Mouse (Mus musculus) stomach, postnatal 0 days (tissue): ENCODE measurements at regions not wholly inside any gene's neighbourhood (a gene's known extent, or its start where the extent isn't known, plus 50 kb on each side); places are given as distances from the start of the nearest gene placed in this dataset.

Source experiments
- ATAC-seq: fragments of 200-750 bp; cut with Nextera tagmentation; 2 replicates; pipeline ENCODE4 v1.8.0; 2017; ENCODE audit not compliant: low FRiP score, low TSS enrichment
- DNase-seq: peaks from one replicate; pipeline ENCODE4 v3.0.0-alpha.2; 2016; ENCODE audit warnings: low spot score
- H3K27ac ChIP-seq: fragments of 300-500 bp; sonication (generic); replicated peaks from 2 replicates; pipeline ENCODE4 v1.5.1; 2014; ENCODE audit warnings: mild to moderate bottlenecking, control low read depth
- H3K27me3 ChIP-seq: fragments of 300-500 bp; sonication (generic); 2 replicates; pipeline ENCODE4 v1.6.1; 2014; ENCODE audit warnings: low read length; ENCODE audit not compliant: control insufficient read depth, insufficient read depth
- H3K36me3 ChIP-seq: fragments of 300-500 bp; sonication (generic); 2 replicates; pipeline ENCODE4 v1.6.1; 2014; ENCODE audit warnings: low read length, mixed read lengths; ENCODE audit not compliant: control insufficient read depth, insufficient read depth
- H3K4me1 ChIP-seq: fragments of 300-500 bp; sonication (generic); replicated peaks from 2 replicates; pipeline ENCODE4 v1.6.1; 2014; ENCODE audit warnings: antibody characterized with exemption; ENCODE audit not compliant: control insufficient read depth, insufficient read depth
- H3K4me2 ChIP-seq: fragments of 300-500 bp; sonication (generic); replicated peaks from 2 replicates; pipeline ENCODE4 v1.6.1; 2014; ENCODE audit warnings: low read depth, mild to moderate bottlenecking, control low read depth, moderate library complexity
- H3K4me3 ChIP-seq: fragments of 300-500 bp; sonication (generic); 2 replicates; pipeline ENCODE4 v1.5.1; 2014; ENCODE audit warnings: low read depth, low read length, control low read depth
- H3K9ac ChIP-seq: fragments of 300-500 bp; sonication (generic); 2 replicates; pipeline ENCODE4 v1.6.1; 2014; ENCODE audit warnings: mild to moderate bottlenecking, low read length, control low read depth, mixed read lengths
- H3K9me3 ChIP-seq: fragments of 300-500 bp; sonication (generic); 2 replicates; pipeline ENCODE4 v1.6.1; 2016; ENCODE audit warnings: low read length; ENCODE audit not compliant: control insufficient read depth
- CTCF ChIP-seq: IDR thresholded peaks from 2 replicates; pipeline ENCODE4 v1.5.1; 2016; ENCODE audit warnings: antibody characterized with exemption, low read depth, mild to moderate bottlenecking, moderate library complexity
- EP300 ChIP-seq: optimal IDR thresholded peaks from 2 replicates; pipeline ENCODE3; 2016; ENCODE audit warnings: antibody characterized with exemption
- WGBS: fragments of 180-500 bp; shearing (Covaris S2); extraction: QIAGEN DNeasy Blood & Tissue Kit; methylation state at CpG from one replicate; pipeline ENCODE4 v1.1.7; 2014; 5-methylcytosine and 5-hydroxymethylcytosine counted together

DNA sequence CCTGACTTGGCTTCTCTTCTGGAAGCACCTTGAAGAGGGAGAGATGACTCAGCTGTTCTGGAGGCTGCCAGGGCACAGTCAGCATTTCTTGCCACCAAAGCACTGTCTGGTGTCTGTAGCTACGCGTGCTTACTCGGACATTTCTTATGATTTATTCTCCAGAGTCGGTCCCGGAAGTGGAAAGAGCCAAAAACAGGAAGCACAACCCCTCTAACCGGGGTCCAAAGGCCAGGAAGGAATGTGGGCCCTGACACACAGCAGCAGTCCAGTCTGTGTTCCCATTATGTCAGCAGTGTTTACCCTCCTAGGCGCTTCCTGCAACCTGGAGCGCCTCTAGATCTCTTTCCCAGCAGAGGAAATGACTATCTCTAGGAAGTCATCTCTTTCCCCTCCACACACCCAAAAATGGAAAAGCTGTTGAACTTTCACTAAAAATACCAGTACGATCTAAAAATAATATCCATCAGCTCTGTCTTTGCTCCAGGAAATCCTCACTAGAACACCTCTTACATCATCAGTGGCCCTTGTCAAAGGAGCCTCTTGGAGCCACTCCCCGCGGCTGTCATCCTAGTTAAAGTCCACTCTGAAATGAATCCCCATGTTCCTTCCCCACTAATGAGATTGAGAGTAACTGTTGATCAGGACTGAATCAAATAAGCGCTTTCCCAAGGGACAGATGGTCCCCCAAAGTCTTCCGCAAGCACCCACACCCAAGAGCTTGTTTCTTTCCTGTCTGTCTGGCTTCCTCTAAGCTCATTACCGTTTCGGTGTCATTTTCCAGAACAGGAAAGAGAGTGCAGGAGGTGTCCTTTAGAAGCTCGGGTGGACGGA is 264.7 kb upstream of the Pard3b start:
- DNase-seq = no peak
- WGBS = 55% methylated on average over 17 of the region's 17 CpGs
- Histone ChIP-seq H3K36me3 (no peaks in the 10 kb centered on the region), H3K27ac (no peak overlapping the region), H3K4me3 (no peak overlapping the region), H3K9me3 (no peaks in the 10 kb centered on the region), H3K27me3 (no peaks in the 10 kb centered on the region), H3K9ac (no peak overlapping the region), H3K4me2 (no peak overlapping the region), H3K4me1 (no peaks in the 10 kb centered on the region)
- peak; percentile 66; the same call in 1 of the 2 replicates for ATAC-seq
- no peak for TF ChIP-seq CTCF
- no peak for TF ChIP-seq EP300

DNA sequence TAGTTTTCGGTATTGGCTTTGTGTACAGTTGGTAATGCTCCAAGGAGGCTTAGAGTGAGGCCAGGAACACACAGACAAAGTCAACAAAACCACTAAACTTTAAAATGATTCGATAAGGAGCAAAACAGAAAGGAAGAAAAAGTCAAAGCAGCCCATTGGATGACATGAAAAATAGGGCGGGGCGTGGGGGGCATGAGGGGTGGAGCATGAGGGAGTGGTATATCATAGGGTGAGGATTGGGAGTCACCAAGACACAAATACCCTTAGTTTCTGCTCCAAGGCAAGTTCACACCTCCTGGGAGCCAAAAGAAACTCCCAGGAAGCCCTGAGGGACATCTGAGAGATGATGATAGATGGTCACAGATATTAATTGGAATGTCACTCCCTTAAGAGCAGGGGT is 262.2 kb upstream of the Pard3b start:
- 28% methylated on average over 4 of the region's 4 CpGs for WGBS
- H3K9ac ChIP-seq = no peak overlapping the region
- H3K27me3 ChIP-seq = no peaks in the 10 kb centered on the region
- H3K4me3 ChIP-seq = no peak overlapping the region
- no peak overlapping the region for H3K4me2 ChIP-seq
- ATAC-seq (no peak), DNase-seq (peak; percentile 31)
- H3K36me3 ChIP-seq = no peaks in the 10 kb centered on the region
- H3K9me3 ChIP-seq = no peaks in the 10 kb centered on the region
- H3K4me1 ChIP-seq = no peaks in the 10 kb centered on the region
- TF ChIP-seq CTCF (no peak), EP300 (no peak)
- no peak overlapping the region for H3K27ac ChIP-seq

DNA sequence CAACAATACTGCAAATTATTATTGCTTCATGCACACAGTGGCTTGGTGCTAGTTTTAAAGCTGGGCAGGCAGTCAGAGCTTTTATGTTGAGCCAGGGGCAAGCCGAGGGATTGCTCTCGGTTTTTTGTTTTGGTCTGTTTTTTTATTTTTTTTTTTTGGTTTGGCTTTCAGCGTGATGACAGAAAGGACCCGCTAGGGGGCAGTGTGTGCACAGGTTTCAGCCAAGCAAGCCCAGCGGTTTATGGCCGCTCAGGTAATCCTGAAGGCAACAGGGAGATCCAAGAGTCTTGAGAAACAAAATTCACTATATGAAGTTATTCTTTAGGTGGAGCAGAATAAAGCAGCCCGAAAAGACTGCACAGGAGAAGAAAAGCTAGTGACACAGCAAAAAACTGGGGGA is 261.6 kb upstream of the Pard3b start:
- H3K4me2 ChIP-seq = 0 out of 2 replicates have a peak overlapping the region, but pooled peaks have one; percentile 25

DNA sequence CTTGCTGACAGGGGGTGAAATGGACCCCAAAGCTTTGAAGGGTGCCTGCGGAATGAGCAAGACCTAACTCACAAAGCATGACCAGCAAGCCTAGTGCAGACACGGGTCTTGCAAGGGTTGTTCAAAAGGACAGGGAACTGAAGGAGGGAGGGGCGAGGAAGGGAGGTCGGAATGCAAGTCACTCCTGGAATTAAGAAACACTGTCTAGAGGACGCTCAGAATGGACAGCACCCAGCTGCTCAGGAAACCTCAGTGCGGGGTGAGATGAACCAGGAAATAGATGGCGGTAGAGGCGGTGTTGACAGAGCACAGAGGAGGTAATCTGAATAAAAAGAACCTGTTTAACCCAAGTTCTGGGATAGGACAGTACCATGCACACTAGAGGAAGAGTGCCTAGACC is 260.4 kb upstream of the Pard3b start:
- no peak overlapping the region for H3K9ac ChIP-seq
- H3K9me3 ChIP-seq = no peaks in the 10 kb centered on the region
- no peak overlapping the region for H3K27ac ChIP-seq
- TF ChIP-seq EP300 (no peak), CTCF (no peak)
- no peak overlapping the region for H3K4me2 ChIP-seq
- ATAC-seq (no peak), DNase-seq (no peak)
- H3K27me3 ChIP-seq = no peaks in the 10 kb centered on the region
- no peak overlapping the region for H3K4me3 ChIP-seq
- 39% methylated on average over 8 of the region's 8 CpGs for WGBS
- H3K4me1 ChIP-seq = no peaks in the 10 kb centered on the region
- no peaks in the 10 kb centered on the region for H3K36me3 ChIP-seq

More for the DNA sequence above, 261.6 kb upstream of the Pard3b start:
- no peak overlapping the region for H3K4me3 ChIP-seq
- H3K27ac ChIP-seq = no peak overlapping the region
- H3K9ac ChIP-seq = no peak overlapping the region
- DNase-seq = peak; percentile 82
- ATAC-seq = no peak
- TF ChIP-seq CTCF (peak; percentile 87), EP300 (no peak)
- no peaks in the 10 kb centered on the region for H3K4me1 ChIP-seq
- no peaks in the 10 kb centered on the region for H3K9me3 ChIP-seq
- no peaks in the 10 kb centered on the region for H3K27me3 ChIP-seq
- no peaks in the 10 kb centered on the region for H3K36me3 ChIP-seq
- WGBS = 3% methylated on average over 7 of the region's 7 CpGs

DNA sequence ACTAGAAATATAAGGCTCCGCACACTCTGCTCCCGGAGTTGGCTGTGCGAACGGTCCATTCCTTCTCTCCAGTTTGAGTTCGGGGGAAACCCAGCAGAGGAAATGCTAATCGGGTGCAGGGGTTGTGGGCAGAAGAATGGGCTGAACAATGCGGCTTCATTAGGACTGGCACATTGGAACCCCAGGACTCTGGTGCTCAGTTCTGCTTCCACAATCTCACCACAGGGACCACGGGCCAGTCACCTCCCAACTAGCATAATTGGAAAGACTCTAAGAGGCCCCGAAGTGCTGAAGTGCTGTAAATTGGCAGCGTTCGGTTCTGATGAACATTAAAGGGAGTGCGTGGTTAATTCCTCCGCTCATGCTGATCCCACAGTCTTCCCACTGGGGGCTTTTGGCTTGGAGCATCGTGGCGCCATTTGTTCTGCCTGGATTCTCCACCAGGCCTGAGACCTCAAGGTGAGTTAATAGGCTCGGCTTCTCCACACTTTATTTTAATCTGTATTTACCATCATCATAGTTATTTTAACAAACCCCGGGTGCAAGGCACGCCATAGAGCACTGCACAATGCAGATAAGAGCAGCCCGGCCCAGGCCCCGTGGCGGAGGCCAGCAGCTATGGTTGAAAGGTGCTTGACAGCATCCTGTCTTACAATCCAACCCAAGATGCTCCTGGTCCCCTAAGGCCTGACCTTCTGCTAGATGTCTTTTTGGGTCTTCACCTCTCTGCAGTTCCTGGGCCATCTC is 258.7 kb upstream of the Pard3b start:
- Histone ChIP-seq H3K9me3 (no peaks in the 10 kb centered on the region), H3K27me3 (no peaks in the 10 kb centered on the region), H3K27ac (no peak overlapping the region), H3K4me2 (no peak overlapping the region), H3K4me1 (no peaks in the 10 kb centered on the region), H3K36me3 (no peaks in the 10 kb centered on the region), H3K9ac (no peak overlapping the region), H3K4me3 (no peak overlapping the region)
- DNase-seq (no peak), ATAC-seq (no peak)
- 86% methylated on average over 21 of the region's 21 CpGs for WGBS
- TF ChIP-seq EP300 = no peak

DNA sequence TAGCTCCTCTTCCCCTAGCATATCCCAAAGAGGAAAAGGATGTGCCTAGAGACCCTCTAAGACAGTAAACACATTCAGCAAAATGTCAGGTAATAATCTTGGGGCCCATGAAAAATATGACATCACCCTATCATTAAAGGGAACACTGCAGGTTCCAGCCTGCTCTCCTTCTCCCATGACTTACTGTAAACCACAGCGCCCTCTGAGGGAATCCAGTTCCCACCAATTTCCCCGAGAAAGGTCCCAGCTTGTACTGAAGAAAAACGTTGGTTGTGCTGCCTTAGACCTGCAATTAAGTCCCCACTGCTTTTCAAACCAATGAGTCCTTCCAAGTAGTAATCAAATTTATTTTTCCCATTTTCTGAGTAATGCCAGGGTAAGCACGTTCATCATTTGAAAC is 251.0 kb upstream of the Pard3b start:
- no peak for DNase-seq
- H3K9ac ChIP-seq = no peak overlapping the region
- H3K27ac ChIP-seq = no peak overlapping the region
- H3K4me1 ChIP-seq = no peaks in the 10 kb centered on the region
- WGBS = 30% methylated on average over 4 of the region's 4 CpGs
- H3K27me3 ChIP-seq = no peaks in the 10 kb centered on the region
- no peak overlapping the region for H3K4me2 ChIP-seq
- TF ChIP-seq CTCF (0 out of 2 replicates have a peak, but pooled peaks have one; percentile 2), EP300 (no peak)
- no peak for ATAC-seq
- no peaks in the 10 kb centered on the region for H3K9me3 ChIP-seq
- H3K36me3 ChIP-seq = no peaks in the 10 kb centered on the region
- no peak overlapping the region for H3K4me3 ChIP-seq
